Mouse (Mus musculus) ES-E14 (cell line): ENCODE measurements around the gene Rad9a. TPM values are rescaled to one million over a fixed set of nuclear protein-coding genes. Genes with fewer than 3 reads are reported as not detected.

Source experiments
- DNase-seq: peaks from one replicate; pipeline ENCODE4 v3.0.0-alpha.2; 2013; ENCODE audit warnings: low read depth, low spot score
- H3K27ac ChIP-seq: 2 replicates; pipeline ENCODE4 v1.5.1; 2012; ENCODE audit warnings: low read depth, mild to moderate bottlenecking, low read length, moderate library complexity, mixed read lengths; ENCODE audit not compliant: poor library complexity, insufficient read depth, severe bottlenecking
- H3K36me3 ChIP-seq: 2 replicates; pipeline ENCODE4 v1.6.1; 2012; ENCODE audit warnings: mild to moderate bottlenecking, low read length, moderate library complexity, mixed read lengths; ENCODE audit not compliant: control insufficient read depth, poor library complexity, insufficient read depth, severe bottlenecking
- H3K4me1 ChIP-seq, 2 experiments: fragments of 150-350 bp in 1 of 2; sonication (generic) in 1 of 2; 2 replicates each; pipeline ENCODE4 v1.6.1; 2012; ENCODE audit warnings: low read length in 2 of 2, mild to moderate bottlenecking in 1 of 2, mixed read lengths in 1 of 2; ENCODE audit not compliant: control insufficient read depth in 2 of 2, insufficient read depth in 2 of 2, poor library complexity in 1 of 2
- H3K4me3 ChIP-seq, 2 experiments: fragments of 150-350 bp in 1 of 2; sonication (generic) in 1 of 2; 2 replicates each; pipeline ENCODE4 v1.5.1; 2012; ENCODE audit warnings: low read length in 2 of 2, low read depth in 1 of 2, mild to moderate bottlenecking in 1 of 2, mixed read lengths in 1 of 2; ENCODE audit not compliant: insufficient read depth in 1 of 2, poor library complexity in 1 of 2, severe bottlenecking in 1 of 2
- H3K9ac ChIP-seq: 2 replicates; pipeline ENCODE4 v1.6.1; 2012; ENCODE audit warnings: low read depth, mild to moderate bottlenecking, low read length, mixed read lengths; ENCODE audit not compliant: poor library complexity, insufficient read depth, severe bottlenecking
- H3K9me3 ChIP-seq: fragments of 150-350 bp; sonication (generic); 2 replicates; pipeline ENCODE4 v1.6.1; 2012; ENCODE audit warnings: low read depth, mild to moderate bottlenecking, low read length; ENCODE audit not compliant: control insufficient read depth, insufficient read depth
- CHD2 ChIP-seq: IDR thresholded peaks from 2 replicates; pipeline ENCODE4 v1.6.1; 2014; ENCODE audit warnings: mild to moderate bottlenecking, low read depth, low read length, inconsistent platforms
- HCFC1 ChIP-seq: IDR thresholded peaks from 2 replicates; pipeline ENCODE4 v1.6.1; 2012; ENCODE audit warnings: low read length, inconsistent platforms, borderline replicate concordance; ENCODE audit not compliant: insufficient read depth
- MAFK ChIP-seq: IDR thresholded peaks from 2 replicates; pipeline ENCODE4 v1.6.1; 2014; ENCODE audit warnings: mild to moderate bottlenecking, low read depth, low read length, inconsistent platforms; ENCODE audit not compliant: insufficient read depth
- ZC3H11A ChIP-seq: IDR thresholded peaks from 2 replicates; pipeline ENCODE4 v1.6.1; 2012; ENCODE audit warnings: low read depth, mild to moderate bottlenecking, inconsistent platforms, low read length, borderline replicate concordance
- ZNF384 ChIP-seq: IDR thresholded peaks from 2 replicates; pipeline ENCODE4 v1.6.1; 2012; ENCODE audit warnings: low read depth, low read length, inconsistent platforms
- in situ Hi-C, 2 experiments: fragments of 600-800 bp; cut with MboI; formaldehyde crosslinking; loops; one replicate each; pipeline ENCODE4 v1.15.1; 2025; ENCODE audit warnings: low sequenced_read_pairs in 2 of 2, inconsistent platforms in 1 of 2; ENCODE audit not compliant: unreplicated experiment in 2 of 2
- total RNA-seq: library from RNA; depleted of rRNA; stranded (reverse); fragments of 300-350 nt; gene quantifications from 2 replicates; pipeline ENCODE4 v1.2.3, GENCODE M21; 2012

Gene Rad9a
- total RNA-seq, 1 experiment = 33.1 TPM

- Histone ChIP-seq H3K27ac (no peak overlapping the region), H3K36me3 (no peaks in the 10 kb centered on the region), H3K4me1 (no peaks in the 10 kb centered on the region), H3K9me3 (no peaks in the 10 kb centered on the region), H3K4me3 (no peak overlapping the region), H3K9ac (no peak overlapping the region)
- no peak for DNase-seq
- no peak for TF ChIP-seq MAFK
- TF ChIP-seq ZC3H11A = no peak
- TF ChIP-seq ZNF384 = no peak
- in situ Hi-C loops = no loop called here
These were observed 38.8 kb upstream of the Rad9a start for GRCm38 (mm10) chr19:4240247-4240668.

GRCm38 (mm10) chr19:4234548-4234947, 33.1 kb upstream of the Rad9a start:
- TF ChIP-seq ZNF384 (no peak), HCFC1 (no peak), MAFK (no peak), ZC3H11A (no peak), CHD2 (no peak)
- H3K4me3 ChIP-seq = no peak overlapping the region
- H3K27ac ChIP-seq = no peak overlapping the region
- in situ Hi-C loops = no loop called here
- peaks cover 2 to 3% of the 10 kb centered on the region in 2 experiments; a peak in 1 of 4 replicates for H3K4me1 ChIP-seq
- H3K36me3 ChIP-seq = no peaks in the 10 kb centered on the region
- no peak overlapping the region for H3K9ac ChIP-seq
- DNase-seq = no peak
- H3K9me3 ChIP-seq = no peaks in the 10 kb centered on the region

GRCm38 (mm10) chr19:4232651-4233050, 31.2 kb upstream of the Rad9a start:
- Histone ChIP-seq H3K36me3 (no peaks in the 10 kb centered on the region), H3K9me3 (no peaks in the 10 kb centered on the region), H3K4me1 (peaks cover 2 to 6% of the 10 kb centered on the region in 2 experiments; a peak in 1 of 4 replicates), H3K27ac (no peak overlapping the region), H3K9ac (no peak overlapping the region), H3K4me3 (no peak overlapping the region)
- in situ Hi-C loops = no loop called here
- TF ChIP-seq HCFC1 (no peak), MAFK (no peak), ZC3H11A (no peak), ZNF384 (no peak), CHD2 (no peak)
- no peak for DNase-seq

GRCm38 (mm10) chr19:4232186-4232572, 30.7 kb upstream of the Rad9a start:
- Histone ChIP-seq H3K4me3 (peak overlapping the region; percentile 63 to 89; a peak in 3 of 4 replicates), H3K27ac (0 out of 2 replicates have a peak overlapping the region, but pooled peaks have one; percentile 6), H3K36me3 (no peaks in the 10 kb centered on the region), H3K4me1 (peaks cover 2 to 9% of the 10 kb centered on the region in 2 experiments; a peak in 1 of 4 replicates), H3K9ac (no peak overlapping the region; the same call in 1 of the 2 replicates), H3K9me3 (no peaks in the 10 kb centered on the region)
- no peak for TF ChIP-seq ZNF384
- TF ChIP-seq CHD2 = no peak
- no peak for TF ChIP-seq MAFK
- TF ChIP-seq ZC3H11A = no peak
- no peak for TF ChIP-seq HCFC1
- no peak for DNase-seq
- in situ Hi-C loops = no loop called here
